Mouse (Mus musculus) ES-Bruce4 (cell line): Measurements from ENCODE around the gene Fanci.

ENCODE experiments used
- CTCF ChIP-seq: IDR thresholded peaks from one replicate; pipeline ENCODE4 v1.8.1; 2011; ENCODE audit warnings: low read depth, low read length
- EP300 ChIP-seq: IDR thresholded peaks from 2 replicates; pipeline ENCODE4 v1.6.1; 2011; ENCODE audit warnings: low read depth, low read length; ENCODE audit not compliant: insufficient read depth
- POLR2A ChIP-seq: IDR thresholded peaks from one replicate; pipeline ENCODE4 v1.8.1; 2011; ENCODE audit warnings: low read length; ENCODE audit not compliant: insufficient read depth

DNA sequence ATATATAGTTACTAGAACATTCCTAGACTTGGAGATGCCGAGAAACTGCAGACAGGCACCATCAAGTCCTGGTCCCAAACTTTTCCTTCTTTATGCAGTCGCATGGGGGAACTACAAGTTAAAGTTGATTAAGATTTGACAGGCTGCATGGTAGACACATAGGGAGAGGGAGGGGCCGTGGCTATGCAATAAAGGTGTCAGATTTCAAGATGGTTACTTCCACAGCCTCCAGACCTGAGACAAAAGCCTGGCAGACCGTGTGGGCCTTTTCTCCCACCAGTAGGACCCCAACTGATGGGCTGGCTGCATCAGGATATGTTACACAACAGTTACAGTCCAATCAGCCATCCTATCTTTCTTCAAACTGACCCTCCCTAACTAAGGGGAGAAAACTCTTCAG lies 22.3 kb upstream of the Fanci start:
- TF ChIP-seq POLR2A, result no peak
- TF ChIP-seq EP300, result no peak
- no peak for TF ChIP-seq CTCF
